Mouse (Mus musculus): ENCODE measurements at regions not wholly inside any gene's neighbourhood (a gene's known extent, or its start where the extent isn't known, plus 50 kb on each side); places are given as distances from the start of the nearest gene placed in this dataset.

DNA sequence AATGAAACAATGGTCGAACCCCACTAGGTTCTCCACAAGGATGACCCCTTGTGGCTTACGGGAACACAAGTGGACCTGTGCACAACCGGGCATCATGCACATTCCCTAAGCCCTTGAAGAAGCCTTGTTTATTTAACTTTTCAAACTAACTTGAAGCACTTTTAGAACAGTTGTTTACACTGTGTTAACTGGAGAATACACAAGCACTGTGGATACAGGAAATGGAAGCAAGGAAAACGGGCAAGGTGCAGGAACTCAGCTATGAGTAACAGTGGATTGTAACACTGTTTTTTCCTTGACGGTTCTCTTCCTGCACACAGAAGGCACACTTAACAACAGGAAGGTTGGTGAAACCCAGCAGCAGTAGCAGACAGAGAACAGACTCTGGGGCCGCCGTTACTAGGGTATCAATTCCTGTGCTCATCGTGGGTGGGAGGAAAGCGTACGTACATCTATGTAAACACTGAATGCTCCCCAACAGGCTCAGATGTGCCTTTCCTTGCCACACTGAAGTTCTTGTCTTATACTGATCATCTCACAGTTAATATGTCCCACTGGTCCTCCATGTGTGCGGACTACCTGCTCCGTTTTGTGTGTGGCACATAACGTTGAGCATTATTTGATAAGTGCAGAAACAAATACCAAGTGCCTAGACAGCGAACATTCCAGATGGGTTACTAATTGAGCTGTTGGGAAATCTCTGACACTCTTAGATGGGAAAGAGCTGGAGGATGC is 264.4 kb downstream of the Mpdz start:
- DNase-seq (ENCODE audit: low spot score in 2 of 2) = no peak

DNA sequence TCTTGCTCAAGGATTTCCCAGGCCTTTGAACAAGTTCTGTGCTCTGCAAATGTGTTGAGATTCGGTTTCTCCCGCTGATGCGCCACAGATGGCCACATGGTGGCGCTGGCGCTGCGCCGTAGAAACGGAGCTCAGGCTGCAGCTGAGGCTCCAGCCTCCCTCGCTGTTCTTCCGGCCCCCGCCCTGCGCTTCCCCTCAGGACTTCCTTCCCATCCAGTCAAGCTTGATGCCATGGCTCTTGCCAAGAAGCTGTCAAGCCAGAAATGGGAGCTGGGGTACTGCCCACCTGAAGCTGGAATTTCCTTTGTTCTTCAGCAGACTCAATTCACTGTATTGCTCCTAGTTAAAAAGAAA is 263.9 kb downstream of the Mpdz start:
- peak; percentile 7 to 17 for DNase-seq (ENCODE audit: low spot score in 2 of 2)

DNA sequence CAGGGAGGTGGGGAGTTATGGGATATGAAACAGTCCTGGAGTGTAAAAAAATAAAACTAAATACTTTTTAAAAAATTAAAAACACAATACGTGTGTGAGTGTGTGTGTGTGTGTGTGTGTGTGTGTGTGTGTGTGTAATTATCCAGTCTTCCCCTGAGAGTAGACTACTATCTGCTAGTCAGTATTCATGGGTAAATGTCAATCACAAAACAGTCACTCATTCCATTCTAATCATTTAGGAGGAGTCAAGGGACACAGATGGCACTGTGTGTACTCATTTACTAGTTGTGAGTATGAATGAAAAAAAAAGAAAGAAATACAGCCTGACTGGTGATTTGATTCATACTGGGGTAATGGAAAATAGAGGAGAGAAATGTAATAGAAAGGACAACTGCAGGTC is 226.5 kb downstream of the Mpdz start:
- DNase-seq (ENCODE audit: low spot score in 2 of 2) = no peak

DNA sequence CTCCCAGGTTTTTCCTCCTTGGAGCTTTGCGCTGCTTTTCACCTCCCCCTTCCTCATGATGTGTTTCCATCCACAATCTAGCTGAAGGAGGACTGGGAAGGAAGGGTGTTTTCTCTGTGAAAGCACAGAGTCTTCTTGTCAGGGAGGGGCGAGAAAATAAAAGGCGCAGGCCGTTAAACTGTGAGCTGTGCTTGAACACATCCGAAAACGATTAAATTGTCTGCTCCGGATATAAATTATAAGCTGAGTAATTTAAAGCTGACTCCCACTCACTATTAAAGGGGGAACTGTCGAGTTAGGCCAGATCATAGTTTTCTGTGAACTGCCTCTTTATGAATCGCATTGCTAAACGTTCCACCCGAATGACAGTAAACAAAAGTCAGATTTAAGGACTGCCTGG is 224.6 kb downstream of the Mpdz start:
- DNase-seq (ENCODE audit: low spot score in 2 of 2) = no peak

DNA sequence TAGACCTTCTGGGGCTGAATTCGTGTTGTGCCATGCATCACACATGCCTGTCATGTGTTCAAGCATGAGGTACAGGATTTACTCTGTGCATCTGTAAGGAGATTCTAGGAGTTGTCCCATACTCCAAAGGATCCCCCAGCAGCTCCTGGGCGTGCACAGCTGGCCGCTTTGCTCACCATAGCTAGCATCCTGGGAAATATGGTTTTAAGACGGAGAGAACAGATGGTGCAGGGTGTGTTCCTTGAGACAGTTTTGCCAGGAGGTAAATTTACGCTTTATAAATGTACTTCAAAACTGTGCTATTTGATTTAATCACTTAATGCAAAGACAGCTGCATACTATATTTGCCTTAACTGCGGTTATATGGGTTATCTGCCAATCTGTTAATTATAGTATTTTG is 220.6 kb downstream of the Mpdz start:
- no peak for DNase-seq (ENCODE audit: low spot score in 2 of 2)

DNA sequence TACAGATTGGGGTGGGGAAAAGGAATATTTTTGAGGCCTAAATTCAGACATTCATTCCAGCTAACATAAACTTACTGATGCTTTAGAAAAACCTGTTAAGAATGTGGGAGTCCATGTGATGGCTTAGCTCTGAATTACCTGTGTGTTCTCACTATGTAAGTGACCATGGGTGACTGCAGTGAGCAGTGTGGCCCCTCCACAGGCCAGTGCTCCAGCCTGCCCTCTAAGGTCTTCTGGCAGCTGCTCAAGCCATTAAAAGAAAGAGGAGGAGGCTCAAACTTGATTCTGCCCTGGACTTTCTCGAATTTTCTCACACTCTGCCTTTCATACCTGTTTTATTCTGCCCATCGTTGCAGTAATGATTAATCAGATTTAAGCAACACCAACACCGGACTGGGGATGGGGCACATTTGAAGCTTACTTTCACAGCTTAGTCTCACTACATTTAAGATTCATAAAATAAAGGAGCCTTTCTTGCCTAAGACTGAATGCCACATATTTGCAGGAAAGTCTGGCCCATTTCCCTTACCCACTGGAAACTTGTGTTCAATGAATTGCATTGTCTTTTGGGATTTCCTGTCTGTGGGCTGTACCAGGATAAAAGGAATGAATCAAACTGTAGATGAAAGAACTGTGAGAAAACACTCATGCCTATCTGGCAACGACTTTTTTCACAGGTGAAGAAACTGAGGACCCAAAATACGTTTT is 220.0 kb downstream of the Mpdz start:
- DNase-seq (ENCODE audit: low spot score in 2 of 2) = no peak
